ENCODE assay signal across 9 mouse cellular contexts in the genomic region with DNA sequence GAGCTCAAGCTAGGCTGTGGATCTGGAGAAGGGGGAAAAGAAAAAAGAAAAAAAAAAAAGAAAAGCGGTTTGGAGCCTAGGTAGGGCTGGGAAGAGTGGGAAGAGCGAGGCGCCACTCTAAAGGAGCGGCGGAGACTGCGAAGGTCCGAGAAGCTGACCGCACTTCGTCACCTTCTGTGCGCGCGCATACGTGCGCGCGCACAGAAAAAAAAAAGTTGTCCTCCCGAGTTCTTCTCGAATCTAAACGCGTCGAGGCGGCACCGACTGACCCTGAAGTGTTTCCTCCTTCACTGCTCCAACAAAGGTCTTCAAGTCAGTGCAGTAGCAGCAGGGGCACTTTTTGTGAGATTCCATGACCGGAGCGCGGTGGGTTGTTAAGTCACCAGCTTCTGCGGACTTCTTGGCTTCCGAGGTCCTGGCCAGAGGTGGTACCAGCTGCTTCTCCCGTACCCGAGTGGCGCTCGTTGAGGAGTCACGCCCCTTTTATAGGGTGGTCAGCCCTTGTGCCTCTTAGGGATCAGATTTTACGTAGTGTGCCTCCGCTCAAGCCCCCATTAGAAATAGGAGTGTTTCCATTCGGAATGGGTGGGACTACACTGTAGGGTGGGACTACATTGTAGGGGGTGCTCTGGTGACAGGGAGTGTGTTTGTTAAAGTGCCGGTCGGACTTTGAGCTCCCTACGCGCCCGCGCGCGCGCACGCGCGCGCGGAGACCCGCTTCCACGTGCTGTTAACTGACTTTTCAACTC. TPM values are rescaled to one million over a fixed set of nuclear protein-coding genes. Genes with fewer than 3 reads are reported as not detected.
DNase-seq lines count a peak whose midpoint lies in the region; ATAC-seq and TF ChIP-seq lines count a peak whose summit lies in the region.
"Had no signal": no experiment of that assay in that cellular context is flagged by ENCODE, and none has a peak within 500 bp of the region (broad histone marks: within the 10 kb centered on the region; RNA-seq: fewer than 3 reads in every experiment).

No protein-coding gene starts in this region.

- WGBS in kidney, embryonic 15.5 days: 23% methylated on average over 52 of the region's 52 CpGs

- H3K9me3 ChIP-seq in kidney, embryonic 15.5 days (replicated peaks): no peaks in the 10 kb centered on the region

- peak overlapping the region; percentile 27 for H3K4me3 ChIP-seq in kidney, embryonic 15.5 days (replicated peaks)
- H3K4me3 ChIP-seq in myocyte: no peak overlapping the region

- DNase-seq in kidney, adult 11 months: no peak
- peak; percentile 54 for DNase-seq in ZHBTc4 (ENCODE audit: low read depth, low spot score)
- no peak for DNase-seq in right cerebral cortex, postnatal 10 days (ENCODE audit: low spot score in 2 of 2)
- DNase-seq in adrenal gland, adult 2 months: no peak
- DNase-seq: cerebellum, adult 9-10 months had no signal

- TF ChIP-seq POLR2A in myocyte (IDR thresholded peaks at IDR 0.05; ENCODE audit: insufficient read length, low read depth): no peak

- ATAC-seq in kidney, embryonic 15.5 days (replicated peaks; ENCODE audit: low FRiP score): peak; percentile 18; the same call in 1 of the 2 replicates
- 0 out of 2 replicates have a peak, but pooled peaks have one; percentile 20 for ATAC-seq in granulocyte monocyte progenitor cell, adult 5-6 weeks (replicated peaks; ENCODE audit: poor library complexity, severe bottlenecking)
- no peak for ATAC-seq in erythroid progenitor cell, adult 5-6 weeks (replicated peaks; ENCODE audit: low FRiP score, poor library complexity, severe bottlenecking)

- H3K79me2 ChIP-seq in myocyte (ENCODE audit: control insufficient read depth, insufficient read depth): no peaks in the 10 kb centered on the region

- no peak overlapping the region for H3K9ac ChIP-seq in kidney, embryonic 15.5 days

- H3ac ChIP-seq in myocyte (ENCODE audit: control insufficient read depth, insufficient read length): no peak overlapping the region

- 0 out of 2 replicates have a peak, but pooled peaks cover 3% of the 10 kb centered on the region for H3K4me1 ChIP-seq in kidney, embryonic 15.5 days

- H3K27ac ChIP-seq in kidney, embryonic 15.5 days: no peak overlapping the region

- peaks cover 88% of the 10 kb centered on the region for H3K27me3 ChIP-seq in kidney, embryonic 15.5 days
- H3K27me3 ChIP-seq in myocyte (ENCODE audit: control insufficient read depth, insufficient read depth, insufficient read length): peaks cover 17% of the 10 kb centered on the region

- no peaks in the 10 kb centered on the region for H3K36me3 ChIP-seq in kidney, embryonic 15.5 days
- H3K36me3 ChIP-seq in myocyte (ENCODE audit: control insufficient read depth, insufficient read depth): no peaks in the 10 kb centered on the region

- H3K4me2 ChIP-seq in kidney, embryonic 15.5 days: peak overlapping the region; percentile 45
- H3K4me2 ChIP-seq in myocyte (ENCODE audit: low read depth): peak overlapping the region; percentile 53

TF ChIP-seq in myocyte, 11 proteins besides CTCF, POLR2A, EP300 and RAD21:
- TF ChIP-seq USF1 (IDR thresholded peaks at IDR 0.05; ENCODE audit: low read depth) (no peak), SRF (IDR thresholded peaks at IDR 0.05; ENCODE audit: control insufficient read depth, insufficient read length, low read depth) (no peak), TCF3 (IDR thresholded peaks at IDR 0.05; ENCODE audit: insufficient read length, low read depth) (no peak), E2F4 (IDR thresholded peaks at IDR 0.05; ENCODE audit: insufficient read depth) (no peak), TCF12 (IDR thresholded peaks at IDR 0.05; ENCODE audit: insufficient read depth, poor library complexity, severe bottlenecking) (no peak), POLR2AphosphoS2 (IDR thresholded peaks at IDR 0.05; ENCODE audit: insufficient read length, low read depth) (no peak), MYOG (IDR thresholded peaks at IDR 0.05; ENCODE audit: control insufficient read depth in 1 of 3, insufficient read depth in 1 of 3, insufficient read length in 2 of 3, low read depth in 2 of 3) (no peak), MAX (IDR thresholded peaks at IDR 0.05; ENCODE audit: low read depth) (no peak), REST (IDR thresholded peaks at IDR 0.05; ENCODE audit: insufficient read depth, insufficient read length) (no peak), MYOD1 (IDR thresholded peaks at IDR 0.05; ENCODE audit: control insufficient read depth in 1 of 3, insufficient read length in 2 of 3, low read depth in 2 of 3) (no peak), CEBPB (IDR thresholded peaks at IDR 0.05; ENCODE audit: insufficient read depth, poor library complexity, severe bottlenecking) (no peak)

RNA-seq across cellular contexts. Expression of a gene that starts 2.0 kb away (rescaled TPM):
- polyA plus RNA-seq in kidney, embryonic 15.5 days (2015; fragmentation: Nextera tagmentation; extraction: Ambion mirVana): not detected in 2 replicates
- total RNA-seq in granulocyte monocyte progenitor cell, adult 5-6 weeks (2014; fragmentation: Nextera tagmentation): not detected in 2 replicates
- total RNA-seq in granulocyte monocyte progenitor cell, adult 5-6 weeks (2017): not detected in 2 replicates
- not detected for polyA plus RNA-seq in myocyte (2012; fragmentation: generic; extraction: Trizol)
- total RNA-seq in adrenal gland, adult 2 months (2021): not detected
- not detected in 2 replicates for polyA plus RNA-seq in adrenal gland, adult 2 months (2012; rRNA removed)
- total RNA-seq in erythroid progenitor cell, adult 5-6 weeks (2015; ENCODE audit: low replicate concordance): not detected in 2 replicates
- not detected in 2 replicates for total RNA-seq in erythroid progenitor cell, adult 5-6 weeks (2017; ENCODE audit: low replicate concordance)
